Mouse (Mus musculus): ENCODE data around the gene Olfr272.
A peak's percentile ranks its signal among the peaks of the same experiment; 100 is the strongest.

The Olfr272 gene

GRCm38 (mm10) chr4:52919078-52919477 is at the start of gene Olfr272:
Gene Olfr272 (minus strand): TSS chr4:52919178.
- no peak for DNase-seq

GRCm38 (mm10) chr4:52964247-52964646 is 45.3 kb upstream of the Olfr272 start, which contains the start of gene Olfr270:
Gene Olfr270 (plus strand): TSS chr4:52964547.
- no peak for DNase-seq

- DNase-seq = peak; percentile 18 to 29
Measured at GRCm38 (mm10) chr4:52958693-52959092, 39.7 kb upstream of the Olfr272 start.

- peak in 1 of 2 experiments; percentile 9 for DNase-seq
Measured at GRCm38 (mm10) chr4:52949005-52949404, 30.0 kb upstream of the Olfr272 start.

- DNase-seq = no peak
Measured at GRCm38 (mm10) chr4:52946665-52947064, 27.7 kb upstream of the Olfr272 start.

- DNase-seq = no peak
Measured at GRCm38 (mm10) chr4:52930480-52930879, 11.5 kb upstream of the Olfr272 start.

- DNase-seq = no peak
Measured at GRCm38 (mm10) chr4:52917311-52917688, 1.7 kb downstream of the Olfr272 start.

GRCm38 (mm10) chr4:52916659-52917310 is 2.2 kb downstream of the Olfr272 start:
- no peak for DNase-seq

GRCm38 (mm10) chr4:52912409-52912808 is 6.6 kb downstream of the Olfr272 start:
- no peak for DNase-seq

GRCm38 (mm10) chr4:52909542-52909941 is 9.4 kb downstream of the Olfr272 start:
- no peak for DNase-seq

GRCm38 (mm10) chr4:52864156-52864555 is 54.8 kb downstream of the Olfr272 start:
- no peak for DNase-seq

Data from kidney, postnatal 4 days (tissue).